Mouse (Mus musculus) monocyte, adult 2 months (primary cell): Measurements from ENCODE around the gene Ugt1a5.
"Not testable (repeated sequence)": the region's sequence is repeated elsewhere in the genome, so short reads cannot be mapped to it uniquely, and the experiment has no call there.

Experiments used
- DNase-seq, 2 experiments: peaks; one replicate each; pipeline ENCODE4 v3.0.0; 2022; ENCODE audit warnings: low spot score in 2 of 2, low read depth in 1 of 2

Gene Ugt1a5

DNA sequence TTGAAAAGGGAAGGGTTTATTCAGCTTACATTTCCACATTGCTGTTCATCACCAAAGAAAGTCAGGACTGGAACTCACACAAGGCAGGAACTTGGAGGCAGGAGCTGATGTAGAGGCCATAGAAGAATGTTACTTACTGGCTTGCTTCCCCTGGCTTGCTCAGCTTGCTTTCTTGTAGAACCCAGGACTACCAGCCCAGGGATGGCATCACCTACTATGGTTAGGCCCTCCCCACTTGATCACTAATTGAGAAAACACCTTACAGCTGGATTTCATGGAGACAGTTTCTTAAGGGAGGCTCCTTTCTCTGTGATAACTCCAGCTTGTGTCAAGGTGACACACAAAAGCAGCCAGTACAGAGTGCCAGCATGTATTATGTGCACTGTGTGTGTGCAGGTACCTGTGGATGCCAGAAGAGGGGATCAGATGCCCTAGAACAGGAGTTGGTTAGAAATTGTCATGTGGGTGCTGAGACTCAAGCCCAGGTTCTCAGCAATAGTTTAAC lies 57.3 kb downstream of the Ugt1a5 start:
- peak in 1 of 2 experiments; percentile 16 for DNase-seq

GRCm38 (mm10) chr1:88223591-88223990 lies 57.8 kb downstream of the Ugt1a5 start:
- DNase-seq = peak in 1 of 2 experiments; percentile 22

- no peak for DNase-seq
Measured at GRCm38 (mm10) chr1:88224029-88224776, 58.4 kb downstream of the Ugt1a5 start.

DNA sequence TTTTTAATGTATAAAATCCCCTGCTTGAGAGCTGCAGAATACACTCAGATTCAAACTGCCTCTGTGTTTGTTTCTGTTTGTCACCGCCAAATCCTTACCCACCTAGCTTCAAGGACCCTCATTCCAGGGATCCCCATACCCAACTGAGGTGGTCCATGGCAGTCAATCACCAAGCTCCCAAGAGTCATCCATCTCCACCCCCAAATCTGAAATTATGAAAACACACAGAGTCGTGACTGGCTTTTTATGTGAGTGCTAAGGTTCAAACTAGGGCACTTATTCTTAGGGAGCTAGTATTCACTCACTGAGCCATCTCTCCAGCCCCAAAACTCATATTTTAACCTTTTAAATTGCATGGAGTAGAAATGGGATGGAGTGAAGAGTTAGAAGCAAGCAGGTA lies 59.5 kb downstream of the Ugt1a5 start:
- DNase-seq = not testable (repeated sequence)

DNA sequence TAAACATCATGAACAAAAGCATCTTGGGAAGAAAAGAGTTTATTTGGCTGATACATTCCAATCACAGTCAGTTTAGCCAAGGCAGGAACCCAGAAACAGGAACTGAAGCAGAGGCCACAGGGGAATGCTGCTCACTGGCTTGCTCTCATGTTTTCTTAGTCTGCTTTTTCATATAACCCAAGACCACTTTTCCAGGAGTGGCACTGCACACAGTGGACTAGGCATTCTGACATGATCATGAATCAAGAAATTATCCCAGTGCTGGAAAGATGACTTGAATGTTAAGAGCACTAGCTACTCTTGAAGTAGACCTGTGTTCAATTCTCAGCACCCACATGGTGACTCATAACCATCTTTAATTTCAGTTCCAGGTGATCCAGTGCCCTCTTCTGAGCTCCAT lies 59.9 kb downstream of the Ugt1a5 start:
- DNase-seq = no peak

- peak in 1 of 2 experiments; percentile 38 for DNase-seq
Measured at GRCm38 (mm10) chr1:88226670-88227379, 61.0 kb downstream of the Ugt1a5 start, which contains the start of gene Mroh2a. Gene Mroh2a, plus strand, starts transcription at chr1:88226986.

DNA sequence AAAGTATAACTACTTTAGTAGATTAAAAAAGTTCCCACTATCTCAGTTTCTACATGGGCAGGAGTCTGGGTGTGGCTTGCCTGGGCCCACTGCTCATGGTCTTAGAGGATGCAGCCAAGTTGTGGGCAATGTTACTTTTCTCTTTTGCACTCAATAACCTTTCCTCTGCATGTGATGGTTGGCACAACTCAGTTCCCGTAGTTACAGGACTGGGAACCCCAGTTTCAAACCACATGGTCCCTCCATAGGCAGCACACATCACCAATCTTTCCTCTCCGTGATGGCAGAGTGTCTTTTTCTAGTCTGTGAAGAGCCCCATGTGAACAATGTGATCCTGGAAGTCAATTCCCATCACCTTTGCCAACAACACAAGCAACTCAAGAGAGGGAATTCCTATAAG lies 61.7 kb downstream of the Ugt1a5 start:
- peak in 1 of 2 experiments; percentile 16 for DNase-seq

- peak in 1 of 2 experiments; percentile 18 for DNase-seq
Measured at GRCm38 (mm10) chr1:88228121-88228520, 62.3 kb downstream of the Ugt1a5 start.

DNA sequence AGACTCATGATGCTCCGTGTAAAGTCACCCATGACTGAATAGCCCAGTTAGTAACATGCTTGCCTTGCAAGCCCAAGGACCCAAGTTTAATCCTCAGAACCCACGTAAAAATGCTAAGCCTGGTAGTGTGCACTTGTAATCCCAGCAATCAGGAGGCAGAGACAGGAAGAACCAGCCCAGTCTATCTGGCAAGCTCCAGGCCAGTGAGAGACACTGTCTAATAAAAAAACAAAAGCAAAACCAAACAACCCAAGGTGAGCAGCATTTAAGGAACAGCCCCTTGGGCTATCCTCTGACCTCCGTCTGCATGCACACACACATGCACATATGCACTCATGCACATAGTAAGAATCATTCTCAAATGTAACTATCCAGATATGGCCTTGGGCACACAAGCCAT lies 63.8 kb downstream of the Ugt1a5 start:
- DNase-seq = no peak

- DNase-seq = no peak
Measured at GRCm38 (mm10) chr1:88229986-88230385, 64.2 kb downstream of the Ugt1a5 start.

GRCm38 (mm10) chr1:88230421-88230820 lies 64.6 kb downstream of the Ugt1a5 start:
- no peak for DNase-seq

DNA sequence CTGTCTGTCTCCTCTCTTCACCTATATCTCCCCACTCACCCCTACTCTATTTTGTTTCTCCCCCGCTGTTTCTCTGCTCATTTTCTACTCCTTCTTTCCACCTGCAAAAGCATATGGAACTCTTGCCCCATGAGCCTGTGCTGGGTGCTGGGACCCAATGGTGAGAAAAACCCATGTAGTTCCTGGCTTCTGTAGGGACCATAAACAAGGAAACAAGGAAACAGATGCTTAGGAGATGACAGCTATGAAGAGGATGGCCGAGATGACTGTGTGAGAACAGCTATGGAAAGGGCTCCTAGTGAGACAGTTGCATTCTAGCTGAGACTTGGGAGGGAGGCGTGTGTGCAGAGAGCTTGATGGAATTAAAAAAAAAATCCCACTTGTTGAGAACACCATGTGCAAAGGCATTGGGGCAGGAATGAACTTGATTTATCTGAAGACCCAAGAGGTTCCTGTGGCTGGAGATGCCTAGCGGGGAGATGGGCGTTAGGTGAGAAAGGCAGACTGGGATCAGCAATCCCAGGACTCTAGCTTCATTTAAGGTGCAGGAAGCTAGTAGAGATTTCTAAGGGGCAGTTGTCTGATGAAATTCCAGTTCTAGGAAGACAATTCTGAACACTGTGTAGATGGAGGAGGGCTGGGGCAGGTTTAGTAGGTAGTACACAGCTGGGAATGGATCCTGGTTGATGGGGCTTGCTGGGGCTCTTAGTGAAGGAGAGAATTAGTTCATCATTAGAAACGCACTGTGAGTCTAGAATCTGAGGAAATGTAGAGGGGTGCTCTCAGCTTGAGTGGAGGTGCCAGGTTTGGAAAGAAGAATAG lies 65.4 kb downstream of the Ugt1a5 start:
- DNase-seq = no peak

DNA sequence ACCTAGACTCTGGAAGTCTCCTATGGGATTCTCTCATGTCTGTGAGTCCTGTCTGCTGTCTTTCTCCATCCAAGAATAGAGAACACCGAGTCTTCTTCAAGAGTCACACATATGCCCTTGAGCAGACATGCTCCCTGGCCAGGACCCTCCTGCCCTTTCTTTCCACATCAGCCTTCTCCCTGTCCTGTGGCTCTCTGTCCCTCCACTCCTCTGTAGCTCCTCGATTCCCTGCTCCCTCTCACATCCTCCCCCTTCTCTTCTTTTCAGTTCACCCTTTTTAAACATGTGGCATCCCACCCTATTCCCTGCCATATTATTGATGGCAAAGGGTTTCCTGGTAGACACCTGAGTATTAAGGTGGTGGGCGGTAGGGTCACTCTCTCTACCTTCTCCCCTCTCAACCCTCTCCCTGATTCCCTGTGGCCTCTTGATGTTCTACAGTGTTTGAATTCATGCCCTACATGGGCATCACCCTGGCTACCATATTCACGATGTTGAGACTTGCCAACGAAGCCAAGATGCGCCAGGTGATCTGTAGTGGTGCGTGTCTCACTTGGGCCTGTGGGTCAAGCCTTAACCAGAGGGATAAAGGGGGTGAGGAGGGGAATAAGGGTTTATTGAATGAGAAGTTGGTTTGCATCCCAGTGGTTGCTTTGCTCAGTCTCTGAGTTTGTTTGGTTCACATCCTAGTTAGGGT lies 66.1 kb downstream of the Ugt1a5 start:
- no peak for DNase-seq

DNA sequence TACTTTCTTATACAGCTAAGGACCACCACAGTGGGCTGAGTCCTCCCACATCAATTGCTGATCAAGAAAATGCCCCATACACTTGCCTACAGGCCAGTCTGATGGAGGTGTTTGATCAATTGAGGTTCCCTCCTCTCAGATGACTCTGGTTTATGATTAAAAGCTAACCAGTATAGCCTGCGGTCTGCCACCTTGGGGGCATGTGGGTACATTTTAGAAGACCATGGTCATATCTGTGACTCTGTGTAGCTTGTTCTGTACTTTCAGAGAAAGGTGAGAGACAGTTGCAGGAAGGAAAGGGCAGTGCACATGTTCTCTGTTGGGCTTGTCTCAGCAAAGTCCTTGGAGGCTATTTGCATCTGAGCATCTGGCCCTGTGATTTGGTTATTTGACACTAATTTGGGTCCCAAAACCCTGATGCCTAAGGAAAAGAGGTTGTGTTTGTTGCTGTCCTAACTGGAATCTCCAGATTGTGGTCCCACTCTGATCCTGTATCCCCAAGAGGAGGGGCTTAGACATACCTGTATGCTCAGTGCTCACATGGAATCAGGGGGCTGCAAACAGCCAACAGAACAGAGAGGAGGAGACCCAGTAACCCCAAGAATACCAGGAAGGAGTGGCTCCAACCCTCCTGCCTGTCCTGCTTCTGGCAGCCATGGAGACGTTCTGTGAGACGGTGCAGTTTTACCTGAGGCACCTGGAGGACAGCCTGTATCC lies 67.0 kb downstream of the Ugt1a5 start:
- no peak for DNase-seq

DNA sequence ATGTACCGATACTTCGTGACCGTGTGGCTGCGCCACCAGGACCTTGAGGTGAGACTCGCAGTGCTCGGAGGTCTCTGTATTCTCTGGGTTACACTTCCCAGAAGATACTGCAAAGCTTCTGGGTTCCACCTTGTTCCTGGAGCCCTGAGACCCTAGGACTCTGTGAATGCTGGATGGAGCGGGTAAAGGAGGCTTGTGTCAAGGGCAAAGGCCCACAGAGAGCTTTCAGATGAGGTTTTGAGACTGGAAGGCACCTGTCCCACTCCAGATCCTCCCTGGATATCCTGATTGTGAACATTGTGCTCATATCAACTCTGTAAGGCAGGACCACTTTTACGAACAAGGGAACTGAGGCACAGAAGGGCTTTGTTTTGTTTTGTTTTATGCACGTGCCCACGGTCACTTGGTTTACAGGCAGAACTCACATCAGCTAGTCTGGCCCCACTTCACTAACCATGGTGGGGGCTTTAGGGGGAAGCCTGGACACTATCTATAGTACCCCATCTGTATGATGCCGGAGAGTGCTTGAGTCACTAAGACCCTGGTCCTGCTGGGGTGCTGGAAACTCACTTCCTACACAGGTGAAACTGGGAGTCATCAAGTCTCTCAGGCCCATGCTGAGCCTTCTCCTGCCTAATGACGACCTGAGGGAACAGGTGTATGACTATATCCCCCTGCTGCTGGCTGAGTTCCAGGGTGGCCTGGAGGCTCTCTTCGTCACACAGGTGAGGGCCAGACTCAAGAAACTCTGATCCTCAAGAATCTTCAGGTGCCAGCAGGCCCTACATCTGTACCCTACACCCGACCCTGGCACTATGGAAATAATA lies 67.8 kb downstream of the Ugt1a5 start:
- DNase-seq = no peak

DNA sequence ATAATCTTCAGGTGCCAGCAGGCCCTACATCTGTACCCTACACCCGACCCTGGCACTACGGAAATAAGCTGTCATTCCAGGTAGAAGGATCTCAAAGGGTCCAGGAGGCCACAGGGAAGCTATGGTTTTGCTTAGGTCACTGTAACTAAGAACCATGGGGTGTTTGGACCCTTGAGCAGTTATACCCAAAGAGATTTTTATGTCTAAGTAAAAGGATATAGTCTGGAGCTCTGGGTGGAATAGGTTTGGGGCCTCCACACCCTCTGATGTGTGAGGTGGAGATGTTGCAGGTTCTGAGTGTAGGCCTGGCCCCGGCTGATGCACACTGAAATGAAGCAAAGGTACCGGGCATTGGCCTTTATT lies 68.4 kb downstream of the Ugt1a5 start:
- no peak for DNase-seq

DNA sequence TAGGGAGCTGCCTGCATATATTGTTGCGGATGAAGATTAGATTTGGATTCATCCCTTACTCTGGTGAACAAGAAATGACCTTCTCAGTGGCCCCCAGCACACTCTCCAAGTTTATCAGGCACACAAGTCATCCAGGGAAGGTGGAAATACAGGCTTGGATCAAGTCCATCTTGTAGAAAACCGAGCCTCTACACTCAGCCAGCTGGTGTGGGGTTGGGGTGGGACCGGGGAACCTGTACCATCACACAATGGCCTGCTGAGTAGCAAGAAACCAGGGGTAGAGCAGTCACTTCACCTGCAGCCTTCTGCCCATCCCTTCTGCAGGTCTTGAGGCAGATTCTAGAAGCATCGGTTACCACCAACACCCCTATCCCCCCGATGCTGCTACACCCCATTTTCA lies 68.8 kb downstream of the Ugt1a5 start:
- DNase-seq = no peak

DNA sequence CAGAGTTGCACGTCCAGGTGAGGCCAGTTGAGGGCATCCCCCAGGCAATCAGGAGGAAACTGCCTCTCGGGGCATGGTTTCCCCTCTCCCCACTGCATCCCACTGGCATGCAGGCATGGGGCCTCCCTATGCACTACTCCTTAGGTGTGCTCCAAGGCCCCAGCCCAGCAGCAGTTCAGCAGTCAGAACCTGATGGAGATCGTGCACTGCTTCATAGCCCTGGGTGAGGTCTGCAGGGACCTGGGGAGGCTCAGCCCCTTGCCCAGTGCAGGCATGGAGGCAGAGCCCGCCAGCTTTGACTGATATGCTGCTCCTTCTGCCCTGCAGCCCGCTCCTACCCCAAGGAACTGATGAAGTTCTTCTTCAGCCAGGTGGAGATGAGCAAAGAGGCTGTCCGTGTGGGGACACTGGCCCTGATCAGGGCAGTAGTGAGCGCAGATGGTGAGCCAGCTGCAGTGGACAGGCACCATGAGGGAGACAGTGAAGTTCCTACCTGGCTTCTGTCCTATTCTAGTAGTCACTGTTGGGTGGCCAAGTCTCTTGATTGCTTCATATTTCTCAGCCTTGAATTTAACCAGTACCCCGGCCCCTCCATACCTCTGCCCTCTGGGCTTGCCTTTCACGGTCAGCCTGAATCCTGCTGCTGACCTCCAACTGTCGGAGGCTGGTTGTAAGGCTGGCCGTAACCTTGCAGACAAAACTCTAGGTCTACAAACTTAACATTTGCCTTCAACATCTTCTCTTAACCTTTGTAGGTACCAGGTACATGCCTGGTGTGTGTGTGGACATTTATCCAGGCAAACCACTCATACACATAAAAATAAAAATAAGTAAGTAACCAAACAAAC lies 69.5 kb downstream of the Ugt1a5 start:
- DNase-seq = no peak
